Mouse (Mus musculus) urinary bladder, postnatal 4 days (tissue): ENCODE data around the gene Iqcc.

Source experiments
- DNase-seq, 2 experiments: peaks; one replicate each; pipeline ENCODE4 v3.0.0; 2021 to 2022; ENCODE audit warnings: low spot score in 2 of 2

The Iqcc gene

DNA sequence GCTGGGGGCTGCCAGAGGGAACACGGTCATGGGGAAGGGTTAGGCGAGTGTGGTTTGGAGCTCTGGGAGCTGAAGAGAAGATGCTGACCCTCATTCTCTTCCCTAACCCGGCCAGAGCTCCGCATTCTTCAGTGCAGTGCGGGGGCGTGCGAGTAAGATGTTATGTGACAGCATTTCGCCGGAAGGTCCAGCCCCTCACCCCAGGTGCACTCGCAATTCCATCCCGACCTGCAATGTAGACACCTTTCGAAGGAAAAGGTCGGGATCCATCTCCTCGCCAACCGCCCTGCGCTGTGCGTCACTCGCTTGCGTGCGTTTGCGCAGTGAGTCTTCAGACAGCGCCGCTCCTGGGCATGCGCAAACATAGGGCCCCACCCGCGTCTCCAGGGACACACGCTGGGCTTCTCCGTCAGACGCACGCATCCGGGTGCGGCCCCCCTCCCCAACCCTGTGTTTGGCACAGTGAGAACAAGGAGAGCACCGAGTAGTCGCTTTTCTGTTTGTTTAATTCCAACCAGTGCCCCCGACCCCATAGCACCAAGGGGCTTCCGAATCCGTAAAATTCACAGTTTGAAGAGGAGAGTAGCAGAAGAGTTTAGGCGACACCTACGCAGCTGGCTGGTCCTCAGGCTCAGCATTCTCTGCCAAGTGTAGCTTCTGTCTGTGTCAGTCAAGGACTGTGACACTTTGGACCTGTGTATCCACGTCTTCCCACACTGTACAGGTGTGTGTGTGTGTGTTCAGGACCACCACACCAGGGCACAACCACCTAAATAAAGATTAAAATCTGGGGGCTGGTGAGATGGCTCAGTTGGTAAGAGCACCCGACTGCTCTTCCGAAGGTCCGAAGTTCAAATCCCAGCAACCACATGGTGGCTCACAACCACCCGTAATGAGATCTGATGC is at the start of gene Iqcc:
Iqcc (minus strand) TSS at position 314 of the 906 bp plus-strand sequence.
- DNase-seq = peak; percentile 94

DNA sequence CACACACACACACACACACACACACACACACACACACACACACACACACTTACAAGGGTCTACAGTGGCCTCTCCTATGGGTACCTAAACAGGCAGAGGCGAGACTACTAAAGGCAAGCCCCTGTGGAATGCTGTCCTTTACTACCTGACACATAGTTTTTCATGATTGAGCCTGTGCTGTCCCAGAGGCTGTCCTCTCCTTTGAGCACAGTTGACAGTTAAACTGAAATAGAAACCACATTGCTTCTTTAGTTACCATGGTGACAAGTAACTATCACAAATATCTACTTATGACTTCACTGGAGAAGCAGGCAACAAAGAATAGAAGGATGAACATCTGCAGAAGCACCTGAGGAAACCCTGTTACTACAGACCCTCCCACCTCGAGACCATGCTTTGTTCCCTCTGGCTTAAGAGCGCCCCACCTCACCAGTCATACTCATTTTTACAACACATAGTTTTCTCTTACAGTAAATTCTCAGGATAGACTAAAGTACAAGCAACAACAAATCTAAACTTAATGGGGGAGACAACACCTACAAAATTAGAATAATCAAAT is 43.4 kb upstream of the Iqcc start:
- DNase-seq = no peak

- no peak for DNase-seq
Observed at GRCm38 (mm10) chr4:129661584-129661983, 42.7 kb upstream of the Iqcc start.

GRCm38 (mm10) chr4:129654770-129655169 is 35.9 kb upstream of the Iqcc start:
- no peak for DNase-seq

DNA sequence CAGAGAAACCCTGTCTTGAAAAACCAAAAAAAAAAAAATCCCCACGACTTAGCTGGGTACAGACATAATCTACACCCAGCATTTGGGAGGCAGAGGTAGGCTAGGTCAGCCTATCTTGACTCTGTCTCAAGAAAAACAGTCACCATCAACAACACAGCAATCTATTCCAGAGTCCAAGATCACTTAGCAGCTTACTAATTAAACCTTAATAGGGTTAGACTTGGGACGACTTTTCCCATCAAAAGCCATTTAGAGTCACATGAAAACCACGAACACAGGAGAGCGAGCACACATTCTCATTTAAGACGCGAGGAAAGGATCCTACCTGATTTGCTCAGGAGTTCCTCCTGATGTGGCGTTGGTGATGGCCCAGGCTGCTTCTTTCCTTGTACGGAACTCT is 31.5 kb upstream of the Iqcc start:
- DNase-seq = no peak

GRCm38 (mm10) chr4:129648656-129649055 is 29.8 kb upstream of the Iqcc start:
- DNase-seq = no peak

- DNase-seq = no peak
Observed at GRCm38 (mm10) chr4:129645204-129645603, 26.3 kb upstream of the Iqcc start.

DNA sequence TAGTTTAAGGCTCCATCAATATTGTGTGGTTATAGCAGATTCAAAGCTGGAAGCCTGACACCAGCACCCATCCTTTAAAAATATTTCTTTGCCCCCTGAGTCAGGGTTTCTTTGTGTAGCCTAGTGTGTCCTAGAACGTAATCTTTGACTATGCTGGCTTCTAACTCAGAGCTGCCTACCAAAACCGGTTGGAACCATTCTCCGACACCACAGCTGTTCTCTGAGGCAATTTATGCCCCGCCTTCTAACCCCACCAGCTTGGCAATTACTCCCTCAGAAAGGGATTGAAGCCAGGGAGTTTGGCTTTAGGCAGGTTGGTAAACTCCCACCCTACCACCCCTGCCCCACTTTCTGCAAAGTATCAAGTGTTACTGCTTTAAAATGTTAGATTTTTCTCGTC is 22.9 kb upstream of the Iqcc start:
- DNase-seq = no peak

DNA sequence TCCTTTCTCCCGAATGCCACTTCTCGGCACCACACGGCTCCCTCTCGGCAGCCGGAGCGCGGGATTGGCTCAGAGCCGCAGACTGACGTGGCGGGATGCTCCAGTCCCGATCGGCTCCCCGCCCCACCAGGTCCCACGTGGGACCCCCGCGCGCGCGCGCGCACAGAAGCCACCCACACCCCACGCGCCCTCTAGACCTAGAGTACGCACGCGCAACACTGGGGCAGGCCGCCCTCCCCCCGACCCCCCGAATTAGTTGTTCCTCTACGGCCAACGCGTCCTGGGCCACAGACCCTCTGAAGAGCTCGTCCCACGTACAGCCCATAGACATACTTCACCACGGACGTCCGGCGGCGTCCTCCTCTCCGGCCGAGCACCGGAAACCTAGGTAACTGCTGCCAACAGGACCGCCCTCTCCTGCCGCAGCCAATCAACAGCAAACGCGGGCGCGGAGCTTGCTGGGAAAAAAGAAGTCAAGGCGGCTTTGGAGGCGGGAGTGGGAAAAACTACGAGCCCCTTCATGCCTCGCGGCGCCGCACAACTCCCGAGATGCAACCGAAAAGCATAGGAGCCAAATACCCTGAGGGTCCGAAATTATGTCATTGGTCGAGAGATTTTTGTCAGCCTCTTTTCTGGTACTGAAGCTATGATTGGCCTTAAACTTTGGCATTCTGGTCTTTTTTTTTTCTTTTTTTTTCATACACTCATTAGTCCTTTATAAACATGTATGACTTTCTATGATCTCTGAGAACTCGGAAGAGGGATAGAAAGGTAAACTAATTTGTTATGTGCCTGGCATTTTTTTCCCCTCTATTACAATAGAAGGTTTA is 22.0 kb upstream of the Iqcc start, which contains the start of gene Txlna:
Txlna (minus strand) TSS at position 428 of the 830 bp plus-strand sequence.
- DNase-seq = peak; percentile 95 to 96

DNA sequence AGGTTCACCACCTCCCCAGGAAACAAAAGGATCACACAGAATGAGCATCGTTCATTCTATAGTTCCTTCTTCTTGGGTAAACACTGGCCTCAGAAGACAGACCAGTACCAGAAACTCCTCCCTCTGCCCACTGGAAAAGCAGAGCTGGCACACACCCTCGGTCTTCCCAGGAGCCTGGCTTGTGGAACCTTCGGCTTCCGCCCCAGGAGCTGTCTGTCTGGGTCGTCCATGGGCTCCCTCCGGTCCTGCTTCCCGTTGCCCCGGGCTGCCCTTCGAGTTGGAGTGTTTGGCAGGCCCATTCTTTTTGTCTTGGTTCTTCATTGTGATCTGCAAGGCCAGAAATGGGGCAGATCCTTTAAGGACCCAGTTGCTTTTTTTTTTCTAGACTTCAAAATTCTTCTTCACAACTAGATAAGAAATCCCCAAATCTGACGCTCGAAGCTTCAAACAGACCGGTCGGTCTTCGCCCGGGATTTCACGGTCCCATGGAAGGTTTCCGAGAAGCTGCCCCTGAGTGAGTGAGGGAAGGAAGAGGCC is 21.3 kb upstream of the Iqcc start:
- DNase-seq = no peak

- DNase-seq = no peak
Observed at GRCm38 (mm10) chr4:129639221-129639620, 20.3 kb upstream of the Iqcc start.

GRCm38 (mm10) chr4:129633852-129634251 is 15.0 kb upstream of the Iqcc start:
- DNase-seq = no peak

DNA sequence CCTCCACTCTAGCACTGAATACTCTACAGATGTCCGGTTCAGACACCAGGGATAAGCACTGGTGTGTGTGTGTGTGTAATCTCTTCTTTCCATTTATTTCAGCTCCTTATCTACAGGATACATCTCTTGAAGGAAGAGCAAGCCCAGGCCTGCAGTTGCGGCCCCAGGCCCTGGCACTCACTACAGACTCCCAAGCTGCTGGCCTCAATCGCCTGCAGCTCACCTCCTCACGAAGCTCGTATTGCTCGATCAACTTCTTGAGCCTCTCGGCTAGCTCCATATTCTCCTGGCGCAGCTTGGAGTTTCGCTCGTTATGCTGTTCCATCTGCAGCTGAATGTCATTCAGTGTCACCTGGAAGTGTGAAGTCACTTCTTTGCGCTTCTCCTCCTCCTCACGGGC is 13.0 kb upstream of the Iqcc start:
- DNase-seq = no peak

GRCm38 (mm10) chr4:129630944-129631343 is 12.0 kb upstream of the Iqcc start:
- no peak for DNase-seq

DNA sequence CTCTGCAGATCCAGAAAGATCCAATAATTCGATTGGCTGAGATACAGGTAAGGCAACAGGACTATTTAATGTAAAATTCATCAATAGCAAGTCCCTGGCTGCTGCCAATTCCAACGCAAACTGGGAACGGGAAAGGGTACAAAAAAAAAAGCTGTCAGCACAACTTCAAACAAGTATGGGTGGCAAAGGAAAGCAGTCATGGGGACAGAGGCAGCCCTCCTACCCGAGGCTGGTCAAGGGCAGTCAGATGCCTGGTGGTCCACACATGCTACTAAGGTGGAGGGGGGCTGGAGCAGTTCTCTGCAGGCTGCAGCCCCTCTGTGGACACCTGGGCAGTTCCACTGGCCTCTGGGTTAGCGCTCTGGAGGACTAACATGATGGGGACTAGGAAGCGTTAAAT is 7.1 kb upstream of the Iqcc start:
- no peak for DNase-seq

GRCm38 (mm10) chr4:129625496-129625895 is 6.6 kb upstream of the Iqcc start:
- no peak for DNase-seq

DNA sequence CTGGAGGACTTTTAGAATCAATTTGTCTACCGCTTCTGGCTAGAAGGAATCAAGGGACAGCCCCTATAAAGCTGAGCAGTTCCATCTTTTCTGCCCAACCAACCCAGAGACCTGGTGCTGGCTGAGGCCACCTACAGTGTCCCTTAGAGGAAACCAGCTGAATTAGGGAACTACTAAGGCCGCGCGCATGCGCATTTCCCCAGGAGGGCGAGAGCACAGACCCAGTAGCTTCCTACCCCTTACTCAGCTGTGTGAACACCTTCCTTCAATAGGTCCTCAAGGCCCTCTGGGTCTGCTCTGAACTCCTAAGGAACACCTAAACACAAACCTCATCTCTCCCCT is 6.1 kb upstream of the Iqcc start:
- DNase-seq = no peak

DNA sequence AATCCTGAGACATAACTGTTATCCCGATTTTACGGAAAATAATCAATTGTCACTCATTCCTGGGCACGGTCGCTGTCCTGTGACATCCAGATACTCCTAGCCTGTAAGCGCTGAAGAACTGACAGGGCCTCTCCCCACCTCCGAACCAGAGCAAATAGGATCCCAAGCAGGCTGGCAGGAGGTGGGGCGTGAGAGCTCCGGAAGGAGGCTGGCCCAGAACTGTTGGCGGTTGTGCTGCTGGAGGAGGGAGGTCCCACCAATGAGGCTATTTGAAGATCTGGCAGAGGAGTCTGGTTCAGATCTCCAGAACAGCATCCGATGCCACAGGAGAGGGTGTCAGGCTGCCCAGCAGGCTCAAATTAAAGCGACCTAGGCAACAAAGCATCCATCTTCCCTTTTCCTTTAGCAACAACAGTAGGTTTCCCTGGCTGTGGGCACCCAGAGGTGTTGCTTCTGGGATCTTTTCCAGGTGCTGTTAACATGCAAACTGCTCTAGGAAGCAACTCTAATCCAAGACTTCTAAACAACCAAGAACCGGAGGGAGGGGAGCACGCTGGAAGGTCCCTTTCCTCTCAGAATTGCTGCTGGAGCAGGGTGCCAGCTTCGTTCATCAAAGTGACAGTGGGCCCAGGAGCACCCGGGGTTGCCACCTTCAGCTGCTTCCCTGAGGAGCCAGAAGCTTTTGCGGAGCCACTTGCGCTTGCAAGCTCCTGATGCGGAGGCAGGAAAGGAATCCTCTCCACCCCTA is 5.6 kb upstream of the Iqcc start:
- peak; percentile 80 to 83 for DNase-seq

- DNase-seq = no peak
Observed at GRCm38 (mm10) chr4:129623681-129624091, 4.8 kb upstream of the Iqcc start, which contains the start of gene Ccdc28b. Gene Ccdc28b, minus strand, starts transcription at chr4:129623947.

DNA sequence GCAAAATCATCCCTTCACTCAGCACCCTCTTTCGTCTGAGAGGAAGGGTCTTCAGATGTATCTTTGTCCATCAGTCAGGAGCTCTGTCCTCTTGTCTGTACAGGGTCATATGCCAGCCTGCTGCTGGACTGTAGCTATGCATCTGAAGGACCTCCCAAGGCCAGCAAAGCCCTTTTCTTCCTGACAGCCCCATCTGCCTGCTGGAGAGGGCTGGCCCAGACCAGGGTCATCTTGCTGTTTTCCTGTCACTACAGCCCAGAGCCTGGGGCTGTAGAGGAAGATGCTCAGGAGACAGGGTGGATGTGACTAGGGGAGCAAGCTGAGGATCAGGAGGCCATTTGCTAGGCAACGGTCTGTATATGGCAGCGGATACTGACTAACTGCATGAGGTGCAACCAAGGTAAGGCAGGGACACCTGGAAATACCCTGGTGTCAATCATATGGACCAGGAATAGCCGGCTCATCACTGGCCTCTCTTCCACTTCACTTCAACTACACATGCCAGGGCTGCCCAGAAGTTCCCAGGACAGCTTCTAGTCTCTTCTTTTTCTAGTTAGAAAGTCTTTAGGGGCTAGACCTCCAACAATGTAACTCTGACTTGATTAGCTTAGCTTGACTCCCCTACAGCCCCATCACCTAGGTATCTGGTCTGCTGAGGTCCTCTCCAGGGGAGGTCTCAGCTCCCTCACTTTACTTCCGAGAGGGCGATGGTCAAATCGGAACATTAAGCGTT is 4.1 kb upstream of the Iqcc start:
- DNase-seq = no peak
